Mouse (Mus musculus): ENCODE measurements around the gene Cnih3. TPM values are rescaled to one million over a fixed set of nuclear protein-coding genes. Genes with fewer than 3 reads are reported as not detected.

Gene Cnih3
- total RNA-seq, 1 experiment, result 0.22 TPM

GRCm38 (mm10) chr1:181446591-181447114 lies 94.2 kb downstream of the Cnih3 start:
- H3K4me1 ChIP-seq (ENCODE audit: control insufficient read depth in 2 of 2, insufficient read depth in 2 of 2, low read length in 2 of 2, poor library complexity in 1 of 2), result no peaks in the 10 kb centered on the region
- TF ChIP-seq ZC3H11A (IDR thresholded peaks at IDR 0.05; ENCODE audit: borderline replicate concordance, low read depth, low read length) (no peak), ZNF384 (IDR thresholded peaks at IDR 0.05; ENCODE audit: low read depth, low read length) (no peak), MAFK (IDR thresholded peaks at IDR 0.05; ENCODE audit: insufficient read depth, low read depth, low read length) (no peak), HCFC1 (IDR thresholded peaks at IDR 0.05; ENCODE audit: borderline replicate concordance, insufficient read depth, low read length) (no peak), CHD2 (IDR thresholded peaks at IDR 0.05; ENCODE audit: low read depth, low read length) (no peak)
- H3K27ac ChIP-seq (ENCODE audit: insufficient read depth, low read depth, low read length, poor library complexity, severe bottlenecking), result no peak overlapping the region
- H3K36me3 ChIP-seq (ENCODE audit: control insufficient read depth, insufficient read depth, low read length, poor library complexity, severe bottlenecking), result no peaks in the 10 kb centered on the region
- H3K9me3 ChIP-seq (ENCODE audit: control insufficient read depth, insufficient read depth, low read depth, low read length), result no peaks in the 10 kb centered on the region
- H3K4me3 ChIP-seq (ENCODE audit: insufficient read depth in 1 of 2, low read depth in 1 of 2, low read length in 2 of 2, poor library complexity in 1 of 2, severe bottlenecking in 1 of 2), result no peak overlapping the region
- in situ Hi-C loops (cut with MboI; ENCODE audit: low sequenced_read_pairs in 2 of 2, unreplicated experiment in 2 of 2), result no loop called here
- no peak overlapping the region for H3K9ac ChIP-seq (ENCODE audit: insufficient read depth, low read depth, low read length, poor library complexity, severe bottlenecking)
- DNase-seq (ENCODE audit: low read depth, low spot score), result no peak

GRCm38 (mm10) chr1:181447576-181447975 lies 95.1 kb downstream of the Cnih3 start:
- H3K4me3 ChIP-seq (ENCODE audit: insufficient read depth in 1 of 2, low read depth in 1 of 2, low read length in 2 of 2, poor library complexity in 1 of 2, severe bottlenecking in 1 of 2), result no peak overlapping the region
- H3K9me3 ChIP-seq (ENCODE audit: control insufficient read depth, insufficient read depth, low read depth, low read length), result no peaks in the 10 kb centered on the region
- in situ Hi-C loops (cut with MboI; ENCODE audit: low sequenced_read_pairs in 2 of 2, unreplicated experiment in 2 of 2), result no loop called here
- DNase-seq (ENCODE audit: low read depth, low spot score), result no peak
- H3K9ac ChIP-seq (ENCODE audit: insufficient read depth, low read depth, low read length, poor library complexity, severe bottlenecking), result no peak overlapping the region
- TF ChIP-seq ZNF384 (IDR thresholded peaks at IDR 0.05; ENCODE audit: low read depth, low read length) (no peak), CHD2 (IDR thresholded peaks at IDR 0.05; ENCODE audit: low read depth, low read length) (no peak), ZC3H11A (IDR thresholded peaks at IDR 0.05; ENCODE audit: borderline replicate concordance, low read depth, low read length) (no peak), HCFC1 (IDR thresholded peaks at IDR 0.05; ENCODE audit: borderline replicate concordance, insufficient read depth, low read length) (no peak), MAFK (IDR thresholded peaks at IDR 0.05; ENCODE audit: insufficient read depth, low read depth, low read length) (no peak)
- H3K4me1 ChIP-seq (ENCODE audit: control insufficient read depth in 2 of 2, insufficient read depth in 2 of 2, low read length in 2 of 2, poor library complexity in 1 of 2), result no peaks in the 10 kb centered on the region
- no peak overlapping the region for H3K27ac ChIP-seq (ENCODE audit: insufficient read depth, low read depth, low read length, poor library complexity, severe bottlenecking)
- H3K36me3 ChIP-seq (ENCODE audit: control insufficient read depth, insufficient read depth, low read length, poor library complexity, severe bottlenecking), result no peaks in the 10 kb centered on the region

GRCm38 (mm10) chr1:181448041-181448440 lies 95.6 kb downstream of the Cnih3 start:
- Histone ChIP-seq H3K9me3 (ENCODE audit: control insufficient read depth, insufficient read depth, low read depth, low read length) (no peaks in the 10 kb centered on the region), H3K4me3 (ENCODE audit: insufficient read depth in 1 of 2, low read depth in 1 of 2, low read length in 2 of 2, poor library complexity in 1 of 2, severe bottlenecking in 1 of 2) (no peak overlapping the region), H3K9ac (ENCODE audit: insufficient read depth, low read depth, low read length, poor library complexity, severe bottlenecking) (no peak overlapping the region), H3K4me1 (ENCODE audit: control insufficient read depth in 2 of 2, insufficient read depth in 2 of 2, low read length in 2 of 2, poor library complexity in 1 of 2) (no peaks in the 10 kb centered on the region), H3K27ac (ENCODE audit: insufficient read depth, low read depth, low read length, poor library complexity, severe bottlenecking) (no peak overlapping the region), H3K36me3 (ENCODE audit: control insufficient read depth, insufficient read depth, low read length, poor library complexity, severe bottlenecking) (no peaks in the 10 kb centered on the region)
- in situ Hi-C loops (cut with MboI; ENCODE audit: low sequenced_read_pairs in 2 of 2, unreplicated experiment in 2 of 2), result no loop called here
- DNase-seq (ENCODE audit: low read depth, low spot score), result no peak
- TF ChIP-seq CHD2 (IDR thresholded peaks at IDR 0.05; ENCODE audit: low read depth, low read length) (no peak), ZNF384 (IDR thresholded peaks at IDR 0.05; ENCODE audit: low read depth, low read length) (no peak), HCFC1 (IDR thresholded peaks at IDR 0.05; ENCODE audit: borderline replicate concordance, insufficient read depth, low read length) (no peak)

- Histone ChIP-seq H3K4me3 (ENCODE audit: insufficient read depth in 1 of 2, low read depth in 1 of 2, low read length in 2 of 2, poor library complexity in 1 of 2, severe bottlenecking in 1 of 2) (no peak overlapping the region), H3K4me1 (ENCODE audit: control insufficient read depth in 2 of 2, insufficient read depth in 2 of 2, low read length in 2 of 2, poor library complexity in 1 of 2) (no peaks in the 10 kb centered on the region), H3K36me3 (ENCODE audit: control insufficient read depth, insufficient read depth, low read length, poor library complexity, severe bottlenecking) (no peaks in the 10 kb centered on the region), H3K27ac (ENCODE audit: insufficient read depth, low read depth, low read length, poor library complexity, severe bottlenecking) (no peak overlapping the region), H3K9ac (ENCODE audit: insufficient read depth, low read depth, low read length, poor library complexity, severe bottlenecking) (no peak overlapping the region), H3K9me3 (ENCODE audit: control insufficient read depth, insufficient read depth, low read depth, low read length) (no peaks in the 10 kb centered on the region)
- in situ Hi-C loops (cut with MboI; ENCODE audit: low sequenced_read_pairs in 2 of 2, unreplicated experiment in 2 of 2), result no loop called here
- DNase-seq (ENCODE audit: low read depth, low spot score), result no peak
- TF ChIP-seq ZNF384 (IDR thresholded peaks at IDR 0.05; ENCODE audit: low read depth, low read length) (no peak), MAFK (IDR thresholded peaks at IDR 0.05; ENCODE audit: insufficient read depth, low read depth, low read length) (no peak), ZC3H11A (IDR thresholded peaks at IDR 0.05; ENCODE audit: borderline replicate concordance, low read depth, low read length) (no peak), CHD2 (IDR thresholded peaks at IDR 0.05; ENCODE audit: low read depth, low read length) (no peak), HCFC1 (IDR thresholded peaks at IDR 0.05; ENCODE audit: borderline replicate concordance, insufficient read depth, low read length) (no peak)
These were observed 100.7 kb downstream of the Cnih3 start for GRCm38 (mm10) chr1:181453106-181453505.

GRCm38 (mm10) chr1:181456911-181457310 lies 104.5 kb downstream of the Cnih3 start:
- DNase-seq (ENCODE audit: low read depth, low spot score), result no peak
- Histone ChIP-seq H3K9ac (ENCODE audit: insufficient read depth, low read depth, low read length, poor library complexity, severe bottlenecking) (no peak overlapping the region), H3K9me3 (ENCODE audit: control insufficient read depth, insufficient read depth, low read depth, low read length) (no peaks in the 10 kb centered on the region), H3K36me3 (ENCODE audit: control insufficient read depth, insufficient read depth, low read length, poor library complexity, severe bottlenecking) (no peaks in the 10 kb centered on the region), H3K27ac (ENCODE audit: insufficient read depth, low read depth, low read length, poor library complexity, severe bottlenecking) (no peak overlapping the region), H3K4me3 (ENCODE audit: insufficient read depth in 1 of 2, low read depth in 1 of 2, low read length in 2 of 2, poor library complexity in 1 of 2, severe bottlenecking in 1 of 2) (no peak overlapping the region), H3K4me1 (ENCODE audit: control insufficient read depth in 2 of 2, insufficient read depth in 2 of 2, low read length in 2 of 2, poor library complexity in 1 of 2) (no peaks in the 10 kb centered on the region)
- in situ Hi-C loops (cut with MboI; ENCODE audit: low sequenced_read_pairs in 2 of 2, unreplicated experiment in 2 of 2), result no loop called here
- TF ChIP-seq ZC3H11A (IDR thresholded peaks at IDR 0.05; ENCODE audit: borderline replicate concordance, low read depth, low read length) (no peak), ZNF384 (IDR thresholded peaks at IDR 0.05; ENCODE audit: low read depth, low read length) (no peak), HCFC1 (IDR thresholded peaks at IDR 0.05; ENCODE audit: borderline replicate concordance, insufficient read depth, low read length) (no peak), MAFK (IDR thresholded peaks at IDR 0.05; ENCODE audit: insufficient read depth, low read depth, low read length) (no peak), CHD2 (IDR thresholded peaks at IDR 0.05; ENCODE audit: low read depth, low read length) (no peak)

Data from ES-E14 (cell line).